Mouse (Mus musculus): Measurements from ENCODE around the gene Psmd10. TPM values are rescaled to one million over a fixed set of nuclear protein-coding genes. Genes with fewer than 3 reads are reported as not detected.

Psmd10 gene
- polyA plus RNA-seq, 1 experiment from 2014 or later, result 54.6 TPM

GRCm38 (mm10) chrX:140903487-140903886 lies 53.0 kb downstream of the Psmd10 start:
- Histone ChIP-seq H3K4me2 (replicated peaks; ENCODE audit: low read depth, low read length) (no peak overlapping the region), H3K4me3 (ENCODE audit: low read length) (no peak overlapping the region), H3K27me3 (ENCODE audit: control insufficient read depth, insufficient read depth, low read length) (peaks cover 4% of the 10 kb centered on the region; the same call in 1 of the 2 replicates), H3K9ac (ENCODE audit: low read depth, low read length) (no peak overlapping the region), H3K9me3 (ENCODE audit: control insufficient read depth, low read length) (no peaks in the 10 kb centered on the region), H3K4me1 (ENCODE audit: control insufficient read depth, insufficient read depth, low read length) (no peaks in the 10 kb centered on the region), H3K27ac (ENCODE audit: low read depth, low read length) (no peak overlapping the region), H3K36me3 (ENCODE audit: control insufficient read depth, insufficient read depth, low read length) (no peaks in the 10 kb centered on the region)
- WGBS, result 85% methylated on average over 3 of the region's 3 CpGs
- no peak for ATAC-seq (ENCODE audit: low FRiP score, low TSS enrichment)

Other genes with a start within 250 kb of the Psmd10 start
- gene Tex13b, start 143.3 kb downstream of the Psmd10 start, polyA plus RNA-seq (2014; fragmentation: Nextera tagmentation; extraction: Ambion mirVana), result 0.14 TPM in 1 of 2 replicates, not detected in the other
- 0.23 and 0.54 TPM in 2 replicates for gene Vsig1, start 49.1 kb downstream of the Psmd10 start, polyA plus RNA-seq (2014; fragmentation: Nextera tagmentation; extraction: Ambion mirVana)
- gene Atg4a, start 179 bp upstream of the Psmd10 start, polyA plus RNA-seq (2014; fragmentation: Nextera tagmentation; extraction: Ambion mirVana), result 16.3 and 17.7 TPM in 2 replicates

All from kidney, embryonic 14.5 days (tissue).